Mouse (Mus musculus): ENCODE results near the gene Cldn22. TPM values are rescaled to one million over a fixed set of nuclear protein-coding genes. Genes with fewer than 3 reads are reported as not detected.
"Not testable (repeated sequence)": the region's sequence is repeated elsewhere in the genome, so short reads cannot be mapped to it uniquely, and the experiment has no call there.

Cldn22 gene
- under 1 TPM; 0.64 to 0.67 TPM for total RNA-seq (2021)
- long read RNA-seq, experiment 1, partial matches to known transcripts: 0 of 1 reads
- long read RNA-seq, experiment 1, other reads (novel, unspliced or antisense): 0 of 1 reads
- long read RNA-seq, experiment 2: 0 reads

- no peak for DNase-seq
Measured at GRCm38 (mm10) chr8:47824182-47824581, at the start of gene Cldn22. Cldn22 (plus strand) TSS chr8:47824482.

GRCm38 (mm10) chr8:47777415-47777814, 46.9 kb upstream of the Cldn22 start:
- no peak for DNase-seq

GRCm38 (mm10) chr8:47779589-47779988, 44.7 kb upstream of the Cldn22 start:
- DNase-seq: no peak

GRCm38 (mm10) chr8:47781881-47782280, 42.4 kb upstream of the Cldn22 start:
- DNase-seq: no peak

GRCm38 (mm10) chr8:47783544-47783943, 40.7 kb upstream of the Cldn22 start:
- DNase-seq: no peak

GRCm38 (mm10) chr8:47783944-47784343, 40.3 kb upstream of the Cldn22 start:
- DNase-seq: peak; percentile 40

GRCm38 (mm10) chr8:47784436-47784835, 39.8 kb upstream of the Cldn22 start:
- peak; percentile 70 for DNase-seq

GRCm38 (mm10) chr8:47786323-47786722, 38.0 kb upstream of the Cldn22 start:
- DNase-seq: no peak

GRCm38 (mm10) chr8:47787705-47788104, 36.6 kb upstream of the Cldn22 start:
- DNase-seq: no peak

GRCm38 (mm10) chr8:47791986-47792385, 32.3 kb upstream of the Cldn22 start:
- no peak for DNase-seq

GRCm38 (mm10) chr8:47799438-47799837, 24.8 kb upstream of the Cldn22 start:
- no peak for DNase-seq

GRCm38 (mm10) chr8:47802349-47802748, 21.9 kb upstream of the Cldn22 start:
- DNase-seq: no peak

- no peak for DNase-seq
Measured at GRCm38 (mm10) chr8:47804262-47804661, 20.0 kb upstream of the Cldn22 start.

GRCm38 (mm10) chr8:47809970-47810665, 14.2 kb upstream of the Cldn22 start:
- DNase-seq: no peak

- DNase-seq: no peak
Measured at GRCm38 (mm10) chr8:47810666-47811015, 13.6 kb upstream of the Cldn22 start.

GRCm38 (mm10) chr8:47811221-47811620, 13.1 kb upstream of the Cldn22 start:
- no peak for DNase-seq

- no peak for DNase-seq
Measured at GRCm38 (mm10) chr8:47819034-47819433, 5.2 kb upstream of the Cldn22 start.

GRCm38 (mm10) chr8:47820914-47821772, 3.1 kb upstream of the Cldn22 start:
- no peak for DNase-seq

GRCm38 (mm10) chr8:47821843-47822242, 2.4 kb upstream of the Cldn22 start, which contains the start of gene Cldn24:
Cldn24 (plus strand) TSS chr8:47822143.
- no peak for DNase-seq

- DNase-seq: not testable (repeated sequence)
Measured at GRCm38 (mm10) chr8:47822541-47822940, 1.7 kb upstream of the Cldn22 start.

- no peak for DNase-seq
Measured at GRCm38 (mm10) chr8:47823777-47824176, 505 bp upstream of the Cldn22 start.

- DNase-seq: no peak
Measured at GRCm38 (mm10) chr8:47825596-47825995, 1.3 kb downstream of the Cldn22 start.

GRCm38 (mm10) chr8:47826911-47827310, 2.6 kb downstream of the Cldn22 start:
- DNase-seq: no peak
